Mouse (Mus musculus) 3T3-L1 (cell line): ENCODE data around the gene Sbno2.
A peak's percentile ranks its signal among the peaks of the same experiment; 100 is the strongest.

ENCODE experiments used
- DNase-seq: peaks from one replicate; pipeline ENCODE4 v3.0.0-alpha.2; 2015; ENCODE audit warnings: low read depth, low spot score

Sbno2 gene

GRCm38 (mm10) chr10:80123932-80124562 is 18.7 kb upstream of the Sbno2 start:
- no peak for DNase-seq

- DNase-seq: no peak
These were observed 16.3 kb upstream of the Sbno2 start for GRCm38 (mm10) chr10:80121639-80122038.

- DNase-seq: no peak
These were observed 14.8 kb upstream of the Sbno2 start for GRCm38 (mm10) chr10:80120146-80120545.

- DNase-seq: no peak
These were observed 13.2 kb upstream of the Sbno2 start for GRCm38 (mm10) chr10:80118552-80118951.

- no peak for DNase-seq
These were observed 12.4 kb upstream of the Sbno2 start for GRCm38 (mm10) chr10:80117736-80118135.

- DNase-seq: peak; percentile 34
These were observed 11.7 kb upstream of the Sbno2 start for GRCm38 (mm10) chr10:80116927-80117691.

GRCm38 (mm10) chr10:80116563-80116926 is 11.2 kb upstream of the Sbno2 start:
- no peak for DNase-seq

- DNase-seq: no peak
These were observed 10.6 kb upstream of the Sbno2 start for GRCm38 (mm10) chr10:80115944-80116335.

GRCm38 (mm10) chr10:80115290-80115943 is 10.0 kb upstream of the Sbno2 start, which contains the start of gene Stk11:
Stk11 (plus strand) TSS chr10:80115803.
- peak; percentile 100 for DNase-seq

- DNase-seq: peak; percentile 97
These were observed 9.2 kb upstream of the Sbno2 start for GRCm38 (mm10) chr10:80114341-80115284.

- DNase-seq: peak; percentile 92
These were observed 2.3 kb upstream of the Sbno2 start for GRCm38 (mm10) chr10:80107678-80108077.

- no peak for DNase-seq
These were observed 555 bp upstream of the Sbno2 start for GRCm38 (mm10) chr10:80105926-80106325.

GRCm38 (mm10) chr10:80104181-80104580 is 1.2 kb downstream of the Sbno2 start:
- peak; percentile 96 for DNase-seq

- DNase-seq: peak; percentile 35
These were observed 2.3 kb downstream of the Sbno2 start for GRCm38 (mm10) chr10:80103032-80103431.

GRCm38 (mm10) chr10:80102216-80102915 is 3.0 kb downstream of the Sbno2 start:
- DNase-seq: peak; percentile 83

GRCm38 (mm10) chr10:80100982-80101381 is 4.4 kb downstream of the Sbno2 start:
- peak; percentile 79 for DNase-seq

GRCm38 (mm10) chr10:80098630-80099029 is 6.7 kb downstream of the Sbno2 start:
- DNase-seq: no peak

GRCm38 (mm10) chr10:80097275-80097674 is 8.1 kb downstream of the Sbno2 start:
- DNase-seq: no peak

GRCm38 (mm10) chr10:80095547-80095946 is 9.8 kb downstream of the Sbno2 start:
- DNase-seq: no peak

GRCm38 (mm10) chr10:80094684-80095083 is 10.7 kb downstream of the Sbno2 start:
- DNase-seq: no peak

- DNase-seq: no peak
These were observed 11.3 kb downstream of the Sbno2 start for GRCm38 (mm10) chr10:80094085-80094484.
